Mouse (Mus musculus) adipocyte (in vitro differentiated cells): ENCODE measurements around the gene Lamtor3.
"Not testable (repeated sequence)": the region's sequence is repeated elsewhere in the genome, so short reads cannot be mapped to it uniquely, and the experiment has no call there.

Experiments
- DNase-seq: peaks from one replicate; pipeline ENCODE4 v3.0.0-alpha.2; 2016; ENCODE audit warnings: low spot score

Lamtor3 gene

GRCm38 (mm10) chr3:137918172-137918931 is at the start of gene Lamtor3:
Gene Lamtor3 (plus strand): TSS chr3:137918506.
- peak; percentile 92 for DNase-seq

- no peak for DNase-seq
These were observed 48.9 kb upstream of the Lamtor3 start for GRCm38 (mm10) chr3:137869395-137869794.

- DNase-seq, result no peak
These were observed 39.0 kb upstream of the Lamtor3 start for GRCm38 (mm10) chr3:137879313-137879712.

GRCm38 (mm10) chr3:137880109-137880748 is 38.1 kb upstream of the Lamtor3 start:
- DNase-seq, result no peak

- no peak for DNase-seq
These were observed 37.2 kb upstream of the Lamtor3 start for GRCm38 (mm10) chr3:137881093-137881492.

- DNase-seq, result peak; percentile 32
These were observed 30.3 kb upstream of the Lamtor3 start for GRCm38 (mm10) chr3:137887961-137888360.

- DNase-seq, result no peak
These were observed 27.2 kb upstream of the Lamtor3 start for GRCm38 (mm10) chr3:137891089-137891488.

GRCm38 (mm10) chr3:137892118-137892517 is 26.2 kb upstream of the Lamtor3 start:
- no peak for DNase-seq

- no peak for DNase-seq
These were observed 24.5 kb upstream of the Lamtor3 start for GRCm38 (mm10) chr3:137893789-137894188.

GRCm38 (mm10) chr3:137895196-137895595 is 23.1 kb upstream of the Lamtor3 start:
- DNase-seq, result no peak

GRCm38 (mm10) chr3:137896386-137896785 is 21.9 kb upstream of the Lamtor3 start:
- DNase-seq, result no peak

GRCm38 (mm10) chr3:137896867-137897266 is 21.4 kb upstream of the Lamtor3 start:
- no peak for DNase-seq

GRCm38 (mm10) chr3:137897685-137898084 is 20.6 kb upstream of the Lamtor3 start:
- no peak for DNase-seq

- DNase-seq, result peak; percentile 81
These were observed 18.2 kb upstream of the Lamtor3 start for GRCm38 (mm10) chr3:137900149-137900548.

- no peak for DNase-seq
These were observed 5.2 kb upstream of the Lamtor3 start for GRCm38 (mm10) chr3:137913093-137913492.

GRCm38 (mm10) chr3:137914567-137914966 is 3.7 kb upstream of the Lamtor3 start:
- DNase-seq, result not testable (repeated sequence)

- DNase-seq, result no peak
These were observed 573 bp upstream of the Lamtor3 start for GRCm38 (mm10) chr3:137917694-137918171.

- peak; percentile 43 for DNase-seq
These were observed 616 bp downstream of the Lamtor3 start for GRCm38 (mm10) chr3:137918932-137919311.

- DNase-seq, result no peak
These were observed 1.1 kb downstream of the Lamtor3 start for GRCm38 (mm10) chr3:137919398-137919797.

- no peak for DNase-seq
These were observed 2.3 kb downstream of the Lamtor3 start for GRCm38 (mm10) chr3:137920594-137920993.

- no peak for DNase-seq
These were observed 8.7 kb downstream of the Lamtor3 start for GRCm38 (mm10) chr3:137927010-137927409.

- DNase-seq, result no peak
These were observed 11.6 kb downstream of the Lamtor3 start for GRCm38 (mm10) chr3:137929940-137930339.

- no peak for DNase-seq
These were observed 14.4 kb downstream of the Lamtor3 start for GRCm38 (mm10) chr3:137932748-137933147.
